Mouse (Mus musculus) stomach, postnatal 0 days (tissue): ENCODE results near the gene Lrmda. TPM values are rescaled to one million over a fixed set of nuclear protein-coding genes. Genes with fewer than 3 reads are reported as not detected.

Source experiments
- ATAC-seq: fragments of 200-750 bp; cut with Nextera tagmentation; 2 replicates; pipeline ENCODE4 v1.8.0; 2017; ENCODE audit not compliant: low FRiP score, low TSS enrichment
- DNase-seq: peaks from one replicate; pipeline ENCODE4 v3.0.0-alpha.2; 2016; ENCODE audit warnings: low spot score
- H3K27ac ChIP-seq: fragments of 300-500 bp; sonication (generic); replicated peaks from 2 replicates; pipeline ENCODE4 v1.5.1; 2014; ENCODE audit warnings: mild to moderate bottlenecking, control low read depth
- H3K27me3 ChIP-seq: fragments of 300-500 bp; sonication (generic); 2 replicates; pipeline ENCODE4 v1.6.1; 2014; ENCODE audit warnings: low read length; ENCODE audit not compliant: control insufficient read depth, insufficient read depth
- H3K36me3 ChIP-seq: fragments of 300-500 bp; sonication (generic); 2 replicates; pipeline ENCODE4 v1.6.1; 2014; ENCODE audit warnings: low read length, mixed read lengths; ENCODE audit not compliant: control insufficient read depth, insufficient read depth
- H3K4me1 ChIP-seq: fragments of 300-500 bp; sonication (generic); replicated peaks from 2 replicates; pipeline ENCODE4 v1.6.1; 2014; ENCODE audit warnings: antibody characterized with exemption; ENCODE audit not compliant: control insufficient read depth, insufficient read depth
- H3K4me2 ChIP-seq: fragments of 300-500 bp; sonication (generic); replicated peaks from 2 replicates; pipeline ENCODE4 v1.6.1; 2014; ENCODE audit warnings: low read depth, mild to moderate bottlenecking, control low read depth, moderate library complexity
- H3K4me3 ChIP-seq: fragments of 300-500 bp; sonication (generic); 2 replicates; pipeline ENCODE4 v1.5.1; 2014; ENCODE audit warnings: low read depth, low read length, control low read depth
- H3K9ac ChIP-seq: fragments of 300-500 bp; sonication (generic); 2 replicates; pipeline ENCODE4 v1.6.1; 2014; ENCODE audit warnings: mild to moderate bottlenecking, low read length, control low read depth, mixed read lengths
- H3K9me3 ChIP-seq: fragments of 300-500 bp; sonication (generic); 2 replicates; pipeline ENCODE4 v1.6.1; 2016; ENCODE audit warnings: low read length; ENCODE audit not compliant: control insufficient read depth
- CTCF ChIP-seq: IDR thresholded peaks from 2 replicates; pipeline ENCODE4 v1.5.1; 2016; ENCODE audit warnings: antibody characterized with exemption, low read depth, mild to moderate bottlenecking, moderate library complexity
- EP300 ChIP-seq: optimal IDR thresholded peaks from 2 replicates; pipeline ENCODE3; 2016; ENCODE audit warnings: antibody characterized with exemption
- WGBS: fragments of 180-500 bp; shearing (Covaris S2); extraction: QIAGEN DNeasy Blood & Tissue Kit; methylation state at CpG from one replicate; pipeline ENCODE4 v1.1.7; 2014; 5-methylcytosine and 5-hydroxymethylcytosine counted together
- polyA plus RNA-seq: library from polyadenylated mRNA; unstranded; fragments of >200 nt; fragmentation: Nextera tagmentation; extraction: Ambion mirVana; gene quantifications from 2 replicates; pipeline ENCODE4 v1.2.1, GENCODE M21; 2015

Gene Lrmda
- polyA plus RNA-seq, 1 experiment from 2014 or later: 0.39 TPM

DNA sequence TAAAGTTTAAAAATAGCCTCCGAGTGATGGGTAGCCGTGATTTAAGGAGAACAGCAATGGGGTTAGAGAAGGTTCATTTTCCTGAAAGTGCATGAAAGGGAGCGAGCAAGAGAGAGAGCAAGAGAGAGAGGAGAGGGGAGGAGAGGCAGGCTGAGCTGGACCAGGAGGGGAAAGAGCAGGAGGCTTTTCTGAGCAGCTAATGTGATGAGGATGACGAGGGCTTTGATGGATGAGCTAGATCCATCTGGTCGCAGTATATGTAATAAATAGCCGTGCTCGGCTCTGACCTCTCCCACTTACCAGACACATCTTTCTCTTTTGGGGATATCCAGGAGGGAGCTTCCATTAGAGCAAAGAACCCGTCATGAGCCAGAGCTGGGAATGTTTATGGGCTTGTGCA lies 475.8 kb downstream of the Lrmda start:
- ATAC-seq (no peak), DNase-seq (no peak)
- no peaks in the 10 kb centered on the region for H3K27me3 ChIP-seq
- H3K27ac ChIP-seq: no peak overlapping the region
- TF ChIP-seq EP300: no peak
- 57% methylated on average over 8 of the region's 8 CpGs for WGBS
- H3K36me3 ChIP-seq: no peaks in the 10 kb centered on the region
- no peaks in the 10 kb centered on the region for H3K4me1 ChIP-seq
- H3K4me3 ChIP-seq: no peak overlapping the region
- H3K9ac ChIP-seq: no peak overlapping the region
- no peak overlapping the region for H3K4me2 ChIP-seq
- H3K9me3 ChIP-seq: no peaks in the 10 kb centered on the region

DNA sequence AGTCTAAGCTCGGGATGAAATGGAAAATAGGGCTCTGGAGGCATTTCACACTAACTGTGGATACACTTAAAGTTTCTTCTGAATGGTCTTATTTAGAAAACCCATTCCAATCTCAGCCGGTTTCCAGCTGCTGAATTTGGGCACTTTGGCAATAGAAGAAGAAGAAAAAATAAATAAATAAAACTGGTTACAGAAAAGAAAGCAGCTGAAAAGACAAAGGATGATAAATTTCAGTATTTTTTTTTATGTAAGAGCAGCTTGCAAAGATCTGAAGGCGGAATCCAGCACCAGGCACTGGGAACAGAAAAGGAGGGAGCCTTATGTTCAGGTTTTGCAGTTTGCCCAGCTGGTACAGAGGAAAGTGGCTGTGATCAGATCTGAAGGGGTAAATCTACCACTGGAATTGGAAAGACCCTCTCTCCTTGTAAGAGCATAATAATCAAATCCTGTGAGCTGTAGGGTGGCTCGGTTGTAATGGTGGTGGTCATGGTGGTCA lies 478.2 kb downstream of the Lrmda start:
- TF ChIP-seq CTCF: no peak
- TF ChIP-seq EP300: no peak
- Histone ChIP-seq H3K9me3 (no peaks in the 10 kb centered on the region), H3K4me1 (no peaks in the 10 kb centered on the region), H3K4me3 (no peak overlapping the region), H3K36me3 (no peaks in the 10 kb centered on the region), H3K27me3 (no peaks in the 10 kb centered on the region), H3K27ac (no peak overlapping the region), H3K4me2 (no peak overlapping the region), H3K9ac (no peak overlapping the region)
- 67% methylated on average over 4 of the region's 4 CpGs for WGBS
- DNase-seq (no peak), ATAC-seq (no peak)

DNA sequence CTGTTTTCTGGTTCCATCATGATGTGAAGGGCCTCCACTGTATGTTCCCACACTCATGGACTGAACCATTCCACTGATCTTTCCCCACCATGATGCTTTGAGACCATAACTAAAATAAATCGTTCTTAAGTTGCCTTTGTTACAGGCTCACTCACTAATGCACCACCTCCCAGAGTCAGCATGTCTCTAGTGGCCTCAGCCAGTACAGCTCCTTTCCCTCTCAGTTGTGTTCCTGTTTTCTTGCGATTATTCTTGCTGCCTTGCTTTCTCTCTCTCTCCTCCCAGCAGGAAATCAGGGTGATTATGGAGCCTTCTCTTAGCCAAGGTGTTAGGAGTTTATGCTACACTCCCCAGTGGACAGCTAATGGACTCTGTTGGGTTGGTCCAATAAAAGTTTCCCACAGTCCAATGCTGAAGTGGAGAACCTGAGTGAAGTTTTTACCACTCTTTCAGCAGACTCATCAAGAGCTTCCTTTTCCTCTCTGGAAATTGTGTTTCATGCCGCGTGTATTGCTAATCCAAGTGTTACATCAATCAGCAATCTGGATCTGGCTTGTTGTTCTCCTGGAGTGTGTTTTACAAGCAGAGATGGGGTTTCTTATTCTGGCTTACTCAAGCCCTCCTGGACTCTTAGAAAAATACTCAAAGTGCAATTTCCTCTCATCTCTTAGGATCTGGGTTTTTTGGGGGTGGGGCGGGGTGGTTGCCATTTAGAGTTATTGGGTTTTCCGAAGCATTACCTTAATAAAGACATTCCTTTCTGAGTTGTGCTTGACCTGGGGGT lies 490.4 kb downstream of the Lrmda start:
- no peak for DNase-seq
- ATAC-seq: no peak
- Histone ChIP-seq H3K9ac (no peak overlapping the region), H3K4me2 (no peak overlapping the region), H3K27ac (no peak overlapping the region), H3K36me3 (no peaks in the 10 kb centered on the region), H3K27me3 (no peaks in the 10 kb centered on the region), H3K4me1 (no peaks in the 10 kb centered on the region), H3K4me3 (no peak overlapping the region), H3K9me3 (no peaks in the 10 kb centered on the region)
- TF ChIP-seq EP300: no peak
- TF ChIP-seq CTCF: no peak
- 70% methylated on average over 6 of the region's 6 CpGs for WGBS

DNA sequence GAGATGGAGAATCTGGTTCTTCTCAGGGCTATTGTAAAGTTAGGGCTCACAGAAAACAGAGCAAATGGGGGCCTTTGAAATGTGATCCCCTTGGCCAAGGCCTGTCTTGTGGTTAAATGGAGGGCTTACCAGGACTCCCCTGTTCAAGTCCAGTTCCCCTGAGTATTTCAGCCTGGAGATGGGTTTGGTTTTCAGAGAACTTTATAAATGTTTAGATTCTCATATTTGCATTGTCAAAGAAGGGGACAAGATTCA lies 490.9 kb downstream of the Lrmda start:
- no peaks in the 10 kb centered on the region for H3K4me1 ChIP-seq
- no peaks in the 10 kb centered on the region for H3K36me3 ChIP-seq
- H3K4me3 ChIP-seq: no peak overlapping the region
- H3K4me2 ChIP-seq: no peak overlapping the region
- TF ChIP-seq EP300: no peak
- no peak for TF ChIP-seq CTCF
- no peaks in the 10 kb centered on the region for H3K27me3 ChIP-seq
- no peak overlapping the region for H3K27ac ChIP-seq
- H3K9ac ChIP-seq: no peak overlapping the region
- ATAC-seq (no peak), DNase-seq (no peak)
- H3K9me3 ChIP-seq: no peaks in the 10 kb centered on the region

DNA sequence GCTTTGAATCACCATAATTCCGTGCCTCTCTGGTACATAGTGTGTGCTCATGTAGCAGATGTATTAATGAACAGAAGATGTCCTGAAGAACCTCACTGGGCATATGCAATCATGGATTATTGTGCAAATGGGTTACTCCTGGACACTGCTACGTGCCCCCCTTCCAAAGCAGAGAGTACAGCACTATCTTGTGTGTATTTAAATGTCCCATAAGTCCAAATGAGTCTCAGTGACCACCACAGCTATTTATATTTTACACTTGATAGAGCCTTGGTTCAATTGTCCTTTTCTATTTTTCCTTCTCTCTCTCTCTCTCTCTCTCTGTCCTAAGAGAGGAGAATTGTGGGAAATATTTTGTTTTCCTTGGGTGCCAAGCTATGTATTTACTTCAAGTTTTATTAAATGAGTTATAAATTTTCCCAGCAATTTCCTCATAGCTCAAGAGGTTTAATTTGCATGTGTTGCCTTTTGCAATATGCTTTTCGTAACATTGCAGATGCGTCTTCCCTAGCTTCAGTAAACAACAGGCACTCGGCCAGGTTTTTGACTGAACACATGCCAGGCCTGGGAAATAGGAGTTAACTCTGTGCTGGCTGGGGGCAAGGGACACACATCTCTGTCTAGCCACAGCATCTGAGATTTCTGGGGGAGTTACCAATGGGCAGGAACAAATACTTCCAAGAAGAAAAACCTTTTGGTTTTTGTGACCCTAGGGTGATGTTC lies 495.0 kb downstream of the Lrmda start:
- Histone ChIP-seq H3K9me3 (no peaks in the 10 kb centered on the region), H3K9ac (no peak overlapping the region), H3K27me3 (no peaks in the 10 kb centered on the region), H3K27ac (no peak overlapping the region), H3K4me1 (no peaks in the 10 kb centered on the region), H3K4me3 (no peak overlapping the region), H3K36me3 (no peaks in the 10 kb centered on the region), H3K4me2 (no peak overlapping the region)
- TF ChIP-seq CTCF: no peak
- TF ChIP-seq EP300: no peak
- ATAC-seq (no peak), DNase-seq (no peak)
- 55% methylated on average over 5 of the region's 5 CpGs for WGBS

DNA sequence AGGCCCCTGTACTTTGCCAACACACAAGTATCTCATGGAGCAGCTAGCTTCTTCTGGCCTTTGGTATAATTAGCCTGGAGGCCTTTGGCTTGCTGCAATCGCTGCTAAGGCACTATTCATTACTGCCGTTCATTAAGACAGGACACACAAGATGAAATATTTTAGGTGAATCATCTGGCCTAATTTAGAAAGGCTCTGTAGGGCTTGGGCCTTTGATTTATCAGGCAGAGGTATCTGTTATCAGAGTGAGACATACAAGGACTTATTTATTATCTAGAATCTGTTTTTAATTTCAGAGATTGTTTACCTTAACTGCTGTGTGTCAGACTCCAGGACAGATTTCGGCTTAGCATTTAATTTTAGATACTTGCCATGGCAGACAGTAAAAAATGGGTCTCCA lies 511.2 kb downstream of the Lrmda start:
- Histone ChIP-seq H3K9me3 (no peaks in the 10 kb centered on the region), H3K9ac (no peak overlapping the region), H3K4me3 (no peak overlapping the region), H3K27me3 (no peaks in the 10 kb centered on the region), H3K27ac (no peak overlapping the region), H3K4me1 (no peaks in the 10 kb centered on the region), H3K36me3 (no peaks in the 10 kb centered on the region), H3K4me2 (no peak overlapping the region)
- TF ChIP-seq CTCF: no peak
- TF ChIP-seq EP300: no peak
- ATAC-seq (no peak), DNase-seq (no peak)
- 31% methylated on average over 3 of the region's 3 CpGs for WGBS
